Mouse (Mus musculus) forebrain, embryonic 15.5 days (tissue): ENCODE results near the gene Foxb2. TPM values are rescaled to one million over a fixed set of nuclear protein-coding genes. Genes with fewer than 3 reads are reported as not detected.
"Not testable (repeated sequence)": the region's sequence is repeated elsewhere in the genome, so short reads cannot be mapped to it uniquely, and the experiment has no call there.

Experiments used
- ATAC-seq: fragments of 200-750 bp; cut with Nextera tagmentation; replicated peaks from 2 replicates; pipeline ENCODE4 v1.8.0; 2017; ENCODE audit warnings: mild to moderate bottlenecking, moderate TSS enrichment, moderate library complexity
- H3K27ac ChIP-seq: fragments of 300-500 bp; sonication (generic); replicated peaks from 2 replicates; pipeline ENCODE4 v1.5.1; 2015; ENCODE audit warnings: mild to moderate bottlenecking, inconsistent platforms
- H3K27me3 ChIP-seq: fragments of 300-500 bp; sonication (generic); 2 replicates; pipeline ENCODE4 v1.6.1; 2015; ENCODE audit warnings: inconsistent platforms
- H3K36me3 ChIP-seq: fragments of 300-500 bp; sonication (generic); 2 replicates; pipeline ENCODE4 v1.6.1; 2015; ENCODE audit warnings: mild to moderate bottlenecking, inconsistent platforms
- H3K4me1 ChIP-seq: fragments of 300-500 bp; sonication (generic); 2 replicates; pipeline ENCODE4 v1.6.1; 2015; ENCODE audit warnings: inconsistent platforms
- H3K4me2 ChIP-seq: fragments of 300-500 bp; sonication (generic); replicated peaks from 2 replicates; pipeline ENCODE4 v1.6.1; 2015; ENCODE audit warnings: mild to moderate bottlenecking, inconsistent platforms
- H3K4me3 ChIP-seq: fragments of 300-500 bp; sonication (generic); 2 replicates; pipeline ENCODE4 v1.5.1; 2015; ENCODE audit warnings: mild to moderate bottlenecking, inconsistent platforms
- H3K9ac ChIP-seq: fragments of 300-500 bp; sonication (generic); replicated peaks from 2 replicates; pipeline ENCODE4 v1.6.1; 2015; ENCODE audit warnings: mild to moderate bottlenecking, inconsistent platforms
- H3K9me3 ChIP-seq: fragments of 300-500 bp; sonication (generic); 2 replicates; pipeline ENCODE4 v1.6.1; 2016; ENCODE audit warnings: inconsistent platforms
- WGBS: fragments of 180-500 bp; shearing (Covaris S2); methylation state at CpG from one replicate; pipeline ENCODE4 v1.1.7; 2015; ENCODE audit warnings: mixed read lengths; 5-methylcytosine and 5-hydroxymethylcytosine counted together
- polyA plus RNA-seq: library from polyadenylated mRNA; unstranded; fragments of >200 nt; fragmentation: Nextera tagmentation; extraction: Ambion mirVana; gene quantifications from 2 replicates; pipeline ENCODE4 v1.2.1, GENCODE M21; 2015

Gene Foxb2
- polyA plus RNA-seq, 1 experiment from 2014 or later: 0.11 TPM

DNA sequence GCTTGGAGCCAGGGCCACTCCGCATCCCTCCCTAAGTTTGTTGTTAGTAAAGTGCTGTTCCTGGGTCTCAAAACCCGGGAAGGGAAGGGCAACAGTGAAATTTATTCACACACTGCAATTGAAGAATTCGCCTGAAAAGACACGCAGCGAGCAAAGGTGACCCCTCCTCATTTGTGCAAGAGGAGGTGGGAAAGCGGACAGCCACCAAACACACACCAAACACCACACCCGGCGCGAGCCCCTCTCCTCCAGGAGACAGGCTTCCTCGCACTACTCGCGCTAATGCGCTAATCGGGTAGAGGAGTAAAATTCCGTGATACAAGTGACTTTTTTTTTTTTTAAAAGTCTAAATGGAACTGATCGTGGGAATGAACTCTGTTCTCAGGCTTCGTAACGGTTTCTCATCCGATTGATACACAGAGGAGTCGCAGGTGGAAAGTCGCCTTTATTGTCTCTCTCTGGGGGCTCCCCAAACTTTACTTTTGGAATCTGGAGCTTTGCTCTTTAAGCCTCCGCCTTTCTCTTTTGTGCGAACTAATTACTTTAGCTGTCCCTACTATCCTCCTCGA, 2.3 kb downstream of the Foxb2 start:
- H3K4me1 ChIP-seq: peaks cover 49% of the 10 kb centered on the region
- H3K36me3 ChIP-seq: no peaks in the 10 kb centered on the region
- H3K9me3 ChIP-seq: no peaks in the 10 kb centered on the region
- no peak overlapping the region for H3K4me2 ChIP-seq
- H3K27ac ChIP-seq: no peak overlapping the region
- H3K27me3 ChIP-seq: peaks cover 70% of the 10 kb centered on the region
- no peak overlapping the region for H3K9ac ChIP-seq
- under 1% methylated on average over 24 of the region's 24 CpGs for WGBS
- H3K4me3 ChIP-seq: no peak overlapping the region
- no peak for ATAC-seq

DNA sequence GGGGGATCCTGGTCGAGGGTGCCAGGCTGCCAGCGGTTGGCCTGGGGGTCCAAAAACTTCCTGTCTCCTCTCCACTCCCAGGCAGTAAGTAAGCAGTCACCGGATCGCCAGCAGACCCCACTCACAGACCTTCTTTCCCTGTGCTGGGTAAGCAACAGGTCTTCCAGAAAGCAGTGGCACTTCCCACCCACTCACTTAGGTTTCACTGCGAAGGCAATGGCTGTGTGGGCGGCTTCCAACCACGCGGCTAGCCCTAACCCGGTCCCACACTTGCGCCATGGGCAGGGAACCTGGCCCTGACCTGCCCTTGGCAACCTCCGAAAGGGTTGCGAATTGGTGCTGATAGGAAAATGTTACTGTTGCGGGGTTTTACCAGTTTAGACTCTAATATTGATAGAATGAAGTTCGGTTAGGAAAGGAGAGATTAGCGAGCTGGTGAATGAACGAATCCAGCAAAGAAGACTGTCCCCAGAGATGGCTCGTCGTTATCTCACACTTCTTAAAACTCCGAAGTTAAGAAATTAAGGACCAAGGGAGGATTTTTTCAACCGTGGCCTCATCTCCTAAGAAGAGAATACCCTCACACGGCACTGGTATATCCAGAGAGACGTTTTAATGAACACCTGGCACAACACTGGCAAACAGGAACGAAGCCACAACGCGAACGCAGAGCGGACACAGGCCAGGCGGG, 3.0 kb downstream of the Foxb2 start:
- no peak for ATAC-seq
- no peak overlapping the region for H3K9ac ChIP-seq
- no peak overlapping the region for H3K4me2 ChIP-seq

GRCm38 (mm10) chr19:16868534-16868933, 5.1 kb downstream of the Foxb2 start:
- ATAC-seq: peak; percentile 46
- 11% methylated on average over 5 of the region's 5 CpGs for WGBS
- no peak overlapping the region for H3K9ac ChIP-seq
- peaks cover 32% of the 10 kb centered on the region for H3K4me1 ChIP-seq
- H3K36me3 ChIP-seq: no peaks in the 10 kb centered on the region
- H3K4me2 ChIP-seq: no peak overlapping the region
- H3K27ac ChIP-seq: no peak overlapping the region
- H3K4me3 ChIP-seq: no peak overlapping the region
- no peaks in the 10 kb centered on the region for H3K9me3 ChIP-seq
- H3K27me3 ChIP-seq: peaks cover 50% of the 10 kb centered on the region

More for the DNA sequence above, 3.0 kb downstream of the Foxb2 start:
- WGBS: 3% methylated on average over 28 of the region's 28 CpGs
- Histone ChIP-seq H3K36me3 (no peaks in the 10 kb centered on the region), H3K27me3 (peaks cover 63% of the 10 kb centered on the region), H3K4me3 (no peak overlapping the region), H3K9me3 (no peaks in the 10 kb centered on the region), H3K4me1 (peaks cover 43% of the 10 kb centered on the region), H3K27ac (no peak overlapping the region)

DNA sequence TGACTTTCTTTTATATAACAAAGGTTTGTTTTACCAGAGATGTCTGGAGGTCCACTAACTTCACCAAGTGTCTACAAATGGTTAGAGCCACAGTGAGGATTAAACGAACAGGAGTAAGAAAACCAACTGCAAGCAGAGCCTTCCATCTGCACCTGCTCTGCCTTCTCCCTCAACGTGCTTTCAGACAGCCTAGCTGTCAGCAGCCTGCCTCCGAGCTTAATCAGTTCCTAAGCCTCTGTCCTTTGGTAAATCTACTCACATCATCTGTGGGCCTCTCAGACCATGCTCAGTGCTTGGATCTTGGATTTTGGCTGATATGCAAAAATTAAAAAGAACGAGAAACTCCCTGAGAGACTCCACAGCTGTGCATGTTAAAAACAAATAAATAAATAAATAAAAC, 15.0 kb downstream of the Foxb2 start:
- Histone ChIP-seq H3K27ac (no peak overlapping the region), H3K9ac (no peak overlapping the region), H3K4me2 (no peak overlapping the region), H3K36me3 (no peaks in the 10 kb centered on the region), H3K4me1 (no peaks in the 10 kb centered on the region), H3K4me3 (no peak overlapping the region), H3K9me3 (no peaks in the 10 kb centered on the region), H3K27me3 (no peaks in the 10 kb centered on the region)
- WGBS: 41% methylated on average over 4 of the region's 4 CpGs
- no peak for ATAC-seq

DNA sequence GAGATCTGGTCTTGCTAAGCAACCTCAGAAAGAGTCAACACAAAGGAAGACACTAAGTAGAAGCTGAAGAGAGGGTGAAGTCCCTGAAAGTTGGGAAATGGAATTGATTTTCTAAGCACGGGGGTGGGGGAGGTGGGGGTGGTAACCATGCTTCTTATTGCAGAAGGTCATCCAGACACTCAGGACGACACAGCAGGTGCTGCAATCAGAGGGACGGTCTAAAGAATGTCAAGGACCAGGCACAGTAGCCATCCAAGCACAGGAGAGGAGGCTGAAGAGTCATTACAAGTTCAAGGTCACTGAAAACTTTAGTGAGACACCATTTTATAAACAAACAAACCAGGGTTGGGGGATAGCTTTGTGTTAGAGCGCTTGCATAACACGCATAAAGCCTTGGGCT, 16.9 kb downstream of the Foxb2 start:
- H3K9me3 ChIP-seq: no peaks in the 10 kb centered on the region
- ATAC-seq: no peak

GRCm38 (mm10) chr19:16844091-16844490, 29.5 kb downstream of the Foxb2 start:
- H3K4me3 ChIP-seq, ATAC-seq, H3K27me3 ChIP-seq, H3K27ac ChIP-seq, H3K4me2 ChIP-seq, H3K36me3 ChIP-seq, H3K9ac ChIP-seq, H3K9me3 ChIP-seq: not testable (repeated sequence)
- H3K4me1 ChIP-seq: peaks cover 12% of the 10 kb centered on the region; the same call in 1 of the 2 replicates
- 67% methylated on average over 2 of the region's 2 CpGs for WGBS

More for the DNA sequence above, 16.9 kb downstream of the Foxb2 start:
- Histone ChIP-seq H3K9ac (no peak overlapping the region), H3K4me2 (no peak overlapping the region), H3K4me3 (no peak overlapping the region), H3K27me3 (no peaks in the 10 kb centered on the region), H3K4me1 (no peaks in the 10 kb centered on the region), H3K27ac (no peak overlapping the region), H3K36me3 (no peaks in the 10 kb centered on the region)
- WGBS: 76% methylated on average over 5 of the region's 5 CpGs

- Histone ChIP-seq H3K9me3 (no peaks in the 10 kb centered on the region), H3K4me2 (no peak overlapping the region), H3K27ac (no peak overlapping the region), H3K36me3 (no peaks in the 10 kb centered on the region), H3K9ac (0 out of 2 replicates have a peak overlapping the region, but pooled peaks have one; percentile 5), H3K4me1 (peaks cover 12% of the 10 kb centered on the region; the same call in 1 of the 2 replicates), H3K27me3 (no peaks in the 10 kb centered on the region), H3K4me3 (no peak overlapping the region)
- ATAC-seq: no peak
- 2% methylated on average over 9 of the region's 9 CpGs for WGBS
Measured at GRCm38 (mm10) chr19:16841516-16842249, 31.9 kb downstream of the Foxb2 start.

DNA sequence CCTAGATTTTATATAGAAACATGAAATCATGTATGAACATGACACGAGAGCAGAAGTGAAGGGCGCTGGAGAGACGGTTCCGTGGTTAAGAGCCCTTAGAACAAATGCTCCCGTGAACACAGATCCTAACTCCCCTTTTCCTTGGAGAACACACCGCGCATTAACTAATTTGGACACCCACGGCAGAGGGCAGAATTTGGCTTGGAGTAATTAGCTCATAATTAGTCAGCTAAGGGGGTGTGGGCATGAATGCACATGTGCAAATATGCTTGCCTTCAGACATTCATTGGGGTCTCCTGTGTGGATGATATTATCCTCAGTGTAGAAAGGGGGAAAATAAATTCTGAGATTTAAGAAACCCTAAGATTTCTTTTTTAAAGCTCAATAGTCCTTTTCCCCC, 32.6 kb downstream of the Foxb2 start:
- 19% methylated on average over 8 of the region's 8 CpGs for WGBS
- 0 out of 2 replicates have a peak, but pooled peaks have one; percentile 26 for ATAC-seq
- H3K27me3 ChIP-seq: no peaks in the 10 kb centered on the region
- H3K9me3 ChIP-seq: no peaks in the 10 kb centered on the region
- no peaks in the 10 kb centered on the region for H3K36me3 ChIP-seq
- H3K27ac ChIP-seq: no peak overlapping the region
- no peak overlapping the region for H3K4me2 ChIP-seq
- H3K4me3 ChIP-seq: no peak overlapping the region
- H3K9ac ChIP-seq: no peak overlapping the region
- peaks cover 12% of the 10 kb centered on the region; the same call in 1 of the 2 replicates for H3K4me1 ChIP-seq

GRCm38 (mm10) chr19:16827657-16828056, 45.9 kb downstream of the Foxb2 start:
- no peak overlapping the region for H3K27ac ChIP-seq
- no peak overlapping the region for H3K4me3 ChIP-seq
- no peaks in the 10 kb centered on the region for H3K9me3 ChIP-seq
- H3K27me3 ChIP-seq: peaks cover 4% of the 10 kb centered on the region; the same call in 1 of the 2 replicates
- no peak for ATAC-seq
- H3K4me2 ChIP-seq: no peak overlapping the region
- H3K36me3 ChIP-seq: no peaks in the 10 kb centered on the region
- H3K4me1 ChIP-seq: no peaks in the 10 kb centered on the region
- no peak overlapping the region for H3K9ac ChIP-seq
- 84% methylated on average over 5 of the region's 5 CpGs for WGBS

DNA sequence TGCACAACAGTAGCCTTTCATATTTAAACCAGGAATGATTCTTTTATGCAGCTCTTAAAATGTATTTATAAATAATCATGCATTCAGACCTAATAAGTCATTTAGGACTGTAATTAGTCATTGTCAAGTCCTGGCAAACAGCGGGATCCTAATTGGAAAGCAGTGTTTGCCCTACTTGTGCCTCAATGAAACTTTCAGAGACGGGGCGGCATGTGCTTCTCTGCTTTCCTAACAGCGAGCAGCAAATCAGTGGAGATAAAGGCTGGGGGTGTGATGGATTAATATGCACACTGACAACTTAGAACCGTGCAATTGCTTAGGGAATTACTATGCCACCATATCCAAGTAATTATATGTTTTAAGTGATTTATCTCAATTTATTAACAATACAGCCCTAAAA, 48.4 kb downstream of the Foxb2 start:
- peaks cover 4% of the 10 kb centered on the region; the same call in 1 of the 2 replicates for H3K27me3 ChIP-seq
- 8% methylated on average over 5 of the region's 5 CpGs for WGBS
- no peak for ATAC-seq
- H3K9me3 ChIP-seq: no peaks in the 10 kb centered on the region
- no peaks in the 10 kb centered on the region for H3K4me1 ChIP-seq
- H3K4me2 ChIP-seq: no peak overlapping the region
- H3K27ac ChIP-seq: no peak overlapping the region
- H3K9ac ChIP-seq: no peak overlapping the region
- H3K36me3 ChIP-seq: no peaks in the 10 kb centered on the region
- H3K4me3 ChIP-seq: no peak overlapping the region
